Mouse (Mus musculus) midbrain, embryonic 13.5 days (tissue): ENCODE data around the gene Mapk8ip3. TPM values are rescaled to one million over a fixed set of nuclear protein-coding genes. Genes with fewer than 3 reads are reported as not detected.

Experiments
- ATAC-seq: fragments of 200-750 bp; cut with Nextera tagmentation; 2 replicates; pipeline ENCODE4 v1.8.0; 2017; ENCODE audit warnings: mild to moderate bottlenecking, moderate TSS enrichment, moderate library complexity
- H3K27ac ChIP-seq: fragments of 300-500 bp; sonication (generic); 2 replicates; pipeline ENCODE4 v1.5.1; 2015; ENCODE audit warnings: inconsistent platforms, mild to moderate bottlenecking, moderate library complexity
- H3K27me3 ChIP-seq: fragments of 300-500 bp; sonication (generic); 2 replicates; pipeline ENCODE4 v1.6.1; 2015; ENCODE audit warnings: mild to moderate bottlenecking, inconsistent platforms
- H3K36me3 ChIP-seq: fragments of 300-500 bp; sonication (generic); 2 replicates; pipeline ENCODE4 v1.6.1; 2015; ENCODE audit warnings: mild to moderate bottlenecking, inconsistent platforms
- H3K4me1 ChIP-seq: fragments of 300-500 bp; sonication (generic); replicated peaks from 2 replicates; pipeline ENCODE4 v1.6.1; 2015; ENCODE audit warnings: inconsistent platforms
- H3K4me2 ChIP-seq: fragments of 300-500 bp; sonication (generic); replicated peaks from 2 replicates; pipeline ENCODE4 v1.6.1; 2015; ENCODE audit warnings: moderate library complexity, mild to moderate bottlenecking, inconsistent platforms
- H3K4me3 ChIP-seq: fragments of 300-500 bp; sonication (generic); replicated peaks from 2 replicates; pipeline ENCODE4 v1.5.1; 2015; ENCODE audit warnings: mild to moderate bottlenecking, inconsistent platforms
- H3K9ac ChIP-seq: fragments of 300-500 bp; sonication (generic); replicated peaks from 2 replicates; pipeline ENCODE4 v1.6.1; 2015; ENCODE audit warnings: mild to moderate bottlenecking, inconsistent platforms
- H3K9me3 ChIP-seq: fragments of 300-500 bp; sonication (generic); 2 replicates; pipeline ENCODE4 v1.6.1; 2016; ENCODE audit warnings: mild to moderate bottlenecking, inconsistent platforms
- WGBS: fragments of 180-500 bp; shearing (Covaris S2); methylation state at CpG from one replicate; pipeline ENCODE4 v1.1.7; 2015; 5-methylcytosine and 5-hydroxymethylcytosine counted together
- polyA plus RNA-seq: library from polyadenylated mRNA; unstranded; fragments of >200 nt; fragmentation: Nextera tagmentation; extraction: Ambion mirVana; gene quantifications from 2 replicates; pipeline ENCODE4 v1.2.1, GENCODE M21; 2015

Mapk8ip3 gene
- polyA plus RNA-seq, 1 experiment from 2014 or later = 83.8 TPM

DNA sequence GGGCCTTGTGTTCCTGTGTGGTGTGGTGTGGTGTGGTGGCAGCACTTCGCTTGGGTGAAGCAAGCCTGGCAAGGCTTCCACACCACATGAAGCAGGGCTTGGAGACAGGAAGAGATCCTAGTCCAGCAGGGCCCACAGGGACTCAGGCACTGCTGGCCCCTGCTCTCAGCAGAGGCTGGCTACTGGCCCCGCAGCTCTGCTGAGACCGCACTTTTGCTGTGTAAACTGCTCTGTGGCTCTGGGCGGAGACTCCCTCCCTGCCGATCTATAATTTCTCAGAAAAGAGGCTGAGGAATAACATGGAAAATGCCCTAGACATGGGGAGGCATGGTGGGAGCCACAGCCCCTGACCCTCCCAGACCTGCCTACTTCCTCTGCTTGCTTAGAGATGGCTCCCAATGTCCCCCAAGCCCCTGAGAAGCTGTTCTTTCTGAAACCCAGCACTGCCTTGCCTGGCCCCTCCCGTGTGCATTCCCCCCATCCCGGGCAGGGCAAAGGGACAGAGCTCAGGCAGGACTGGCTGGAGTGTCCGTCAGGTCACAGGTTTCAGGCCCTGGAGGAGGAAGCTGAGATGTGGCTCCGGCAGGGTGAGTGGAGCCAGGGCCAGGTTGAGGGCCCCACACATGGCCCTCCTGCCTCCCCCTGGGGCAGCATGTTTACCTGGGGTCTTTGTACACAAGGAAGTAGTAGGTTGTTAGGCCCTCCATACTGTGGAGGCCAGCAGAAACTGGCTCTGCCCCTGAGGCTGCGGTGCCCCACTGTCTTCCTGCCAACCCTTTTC, 59.3 kb downstream of the Mapk8ip3 start:
- Histone ChIP-seq H3K27ac (no peak overlapping the region), H3K4me1 (no peaks in the 10 kb centered on the region), H3K4me2 (no peak overlapping the region), H3K36me3 (peaks cover 2% of the 10 kb centered on the region), H3K4me3 (no peak overlapping the region), H3K27me3 (no peaks in the 10 kb centered on the region), H3K9ac (no peak overlapping the region; the same call in 1 of the 2 replicates), H3K9me3 (no peaks in the 10 kb centered on the region)
- 76% methylated on average over 10 of the region's 10 CpGs for WGBS
- no peak for ATAC-seq

DNA sequence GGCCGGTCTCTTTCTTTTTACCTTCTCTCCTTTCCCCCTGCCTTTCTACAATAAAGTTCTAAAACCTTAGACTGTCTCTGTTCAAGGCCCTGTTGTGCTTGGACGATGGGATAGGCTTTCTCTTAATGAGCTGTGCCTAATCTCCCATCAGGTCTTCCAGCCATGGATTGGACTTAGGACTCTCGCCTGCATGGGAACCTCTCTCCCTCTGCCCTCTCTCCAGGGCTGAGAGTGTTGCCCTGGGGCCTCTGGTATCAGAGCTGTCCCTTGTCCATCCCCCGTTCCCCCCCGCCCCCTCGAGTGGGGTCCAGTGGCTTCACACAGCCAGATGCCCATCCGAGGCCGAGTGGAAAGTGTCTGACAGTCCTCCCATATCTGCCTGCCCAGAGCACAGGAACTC, 61.8 kb downstream of the Mapk8ip3 start:
- WGBS = 73% methylated on average over 8 of the region's 8 CpGs
- Histone ChIP-seq H3K9me3 (no peaks in the 10 kb centered on the region), H3K4me1 (no peaks in the 10 kb centered on the region), H3K27ac (no peak overlapping the region), H3K36me3 (no peaks in the 10 kb centered on the region), H3K27me3 (no peaks in the 10 kb centered on the region), H3K9ac (no peak overlapping the region), H3K4me2 (no peak overlapping the region), H3K4me3 (no peak overlapping the region)
- no peak for ATAC-seq

DNA sequence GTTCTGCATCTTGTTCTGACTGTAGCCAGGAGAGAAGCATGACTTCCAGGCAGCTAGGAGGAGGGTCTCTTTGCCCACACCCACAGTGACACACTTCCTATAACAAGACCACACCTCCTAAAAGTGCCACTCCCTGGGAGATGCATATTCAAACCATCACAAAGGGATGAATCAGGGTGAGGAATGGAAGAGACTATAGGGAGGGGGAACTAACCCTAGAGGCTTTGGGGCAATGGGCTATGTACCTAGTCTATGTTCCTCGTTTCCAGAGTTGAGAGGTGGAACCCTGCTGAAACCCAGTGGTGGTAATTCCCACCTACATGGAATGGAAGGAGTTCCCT, 62.4 kb downstream of the Mapk8ip3 start:
- ATAC-seq = no peak
- Histone ChIP-seq H3K9me3 (no peaks in the 10 kb centered on the region), H3K4me3 (no peak overlapping the region), H3K27ac (no peak overlapping the region), H3K4me1 (no peaks in the 10 kb centered on the region), H3K27me3 (no peaks in the 10 kb centered on the region), H3K4me2 (no peak overlapping the region), H3K36me3 (no peaks in the 10 kb centered on the region), H3K9ac (no peak overlapping the region)
- 42% methylated on average over 1 of the region's 1 CpGs for WGBS

DNA sequence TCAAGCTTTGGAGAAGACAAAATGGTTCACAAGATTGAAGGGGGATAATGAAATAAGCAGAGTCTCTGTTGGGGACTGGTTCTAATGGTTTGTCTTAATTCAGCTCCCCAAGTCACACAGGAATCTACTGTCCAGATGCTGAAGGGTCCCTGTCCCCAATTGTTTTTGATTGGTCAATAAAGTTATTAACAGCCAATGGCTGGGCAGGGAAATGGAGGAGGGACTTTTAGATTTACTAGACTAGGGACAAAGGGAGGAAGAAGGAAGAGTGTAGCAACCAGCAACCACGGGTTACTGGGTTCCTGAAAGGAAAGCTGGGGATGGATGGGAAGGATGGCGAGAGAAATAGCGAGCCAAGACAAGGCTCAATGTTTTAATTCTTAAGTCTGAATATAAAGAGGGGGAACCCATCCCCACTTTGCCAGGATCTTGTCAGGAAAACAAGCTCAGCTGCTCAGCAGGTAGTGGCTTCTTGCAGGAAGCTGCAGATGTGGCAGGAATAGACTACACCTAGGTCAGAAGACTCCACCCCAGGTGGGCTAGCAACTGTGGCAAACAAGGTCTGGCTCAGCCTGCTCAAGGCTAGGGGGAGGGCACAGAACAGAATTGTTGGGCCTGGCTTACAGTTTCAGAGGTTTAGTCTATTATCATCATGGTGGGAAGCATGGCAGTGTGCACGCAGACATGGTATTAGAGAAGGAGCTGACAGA, 62.9 kb downstream of the Mapk8ip3 start:
- H3K9me3 ChIP-seq = no peaks in the 10 kb centered on the region
- no peaks in the 10 kb centered on the region for H3K27me3 ChIP-seq
- no peak for ATAC-seq
- no peak overlapping the region for H3K4me2 ChIP-seq
- H3K36me3 ChIP-seq = no peaks in the 10 kb centered on the region
- no peaks in the 10 kb centered on the region for H3K4me1 ChIP-seq
- H3K9ac ChIP-seq = no peak overlapping the region
- H3K27ac ChIP-seq = no peak overlapping the region
- WGBS = 58% methylated on average over 4 of the region's 4 CpGs
- H3K4me3 ChIP-seq = no peak overlapping the region

DNA sequence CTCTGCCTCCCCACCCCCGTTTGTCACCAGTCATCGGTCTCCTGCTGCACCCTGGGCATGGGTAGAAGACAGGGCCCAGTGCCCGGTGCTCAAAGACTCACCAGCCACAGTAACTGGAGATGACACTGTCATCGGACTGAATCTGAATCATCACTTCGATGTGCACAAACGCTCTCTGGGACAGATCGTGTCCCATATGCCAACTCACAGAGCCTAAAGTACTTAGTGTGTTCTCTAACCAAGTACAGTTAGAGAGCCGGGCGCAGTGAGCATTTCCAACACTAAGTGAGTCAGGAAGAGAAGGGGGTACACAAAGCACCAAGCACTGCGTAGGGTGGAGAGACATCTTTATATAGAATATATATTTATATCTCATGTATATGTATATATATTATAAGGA, 68.9 kb downstream of the Mapk8ip3 start:
- ATAC-seq = no peak
- Histone ChIP-seq H3K27ac (no peak overlapping the region), H3K9ac (no peak overlapping the region)

DNA sequence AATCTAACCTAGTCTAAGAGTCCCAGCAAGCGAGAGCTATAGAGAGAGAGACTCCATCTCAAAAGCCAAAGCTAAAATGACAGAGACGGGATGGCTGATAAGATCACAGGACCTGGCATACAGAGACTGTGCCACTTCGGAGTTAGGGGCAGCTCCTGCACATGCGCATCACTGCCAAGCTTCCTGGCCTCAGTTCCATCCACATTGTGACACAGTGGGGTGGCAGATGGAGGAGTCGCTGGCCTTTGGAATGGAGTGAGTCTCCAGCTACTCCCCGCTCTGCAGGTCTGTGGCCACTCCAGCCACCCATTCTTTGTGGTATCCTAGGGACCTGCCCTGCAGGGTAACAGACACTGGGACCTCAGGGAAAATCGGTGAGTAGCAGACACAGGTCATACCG, 71.0 kb downstream of the Mapk8ip3 start, which contains the start of gene Igfals:
Gene Igfals (plus strand): TSS at position 222 of the 400 bp plus-strand sequence.
- no peak within 1 kb of the TSS for H3K4me2 ChIP-seq
- no peak within 1 kb of the TSS for H3K4me3 ChIP-seq
- peaks cover 50% of the 10 kb centered on the region for H3K36me3 ChIP-seq
- no peaks in the 10 kb centered on the region for H3K9me3 ChIP-seq
- H3K9ac ChIP-seq = no peak within 1 kb of the TSS
- H3K27me3 ChIP-seq = no peaks in the 10 kb centered on the region
- H3K4me1 ChIP-seq = no peaks in the 10 kb centered on the region
- no peak for ATAC-seq
- H3K27ac ChIP-seq = no peak within 1 kb of the TSS
- WGBS = 89% methylated on average over 8 of the region's 8 CpGs

More for the DNA sequence above, 68.9 kb downstream of the Mapk8ip3 start:
- no peaks in the 10 kb centered on the region for H3K4me1 ChIP-seq
- H3K4me2 ChIP-seq = no peak overlapping the region
- H3K9me3 ChIP-seq = no peaks in the 10 kb centered on the region
- WGBS = 92% methylated on average over 10 of the region's 10 CpGs
- H3K4me3 ChIP-seq = no peak overlapping the region
- H3K36me3 ChIP-seq = peaks cover 28% of the 10 kb centered on the region
- H3K27me3 ChIP-seq = no peaks in the 10 kb centered on the region

DNA sequence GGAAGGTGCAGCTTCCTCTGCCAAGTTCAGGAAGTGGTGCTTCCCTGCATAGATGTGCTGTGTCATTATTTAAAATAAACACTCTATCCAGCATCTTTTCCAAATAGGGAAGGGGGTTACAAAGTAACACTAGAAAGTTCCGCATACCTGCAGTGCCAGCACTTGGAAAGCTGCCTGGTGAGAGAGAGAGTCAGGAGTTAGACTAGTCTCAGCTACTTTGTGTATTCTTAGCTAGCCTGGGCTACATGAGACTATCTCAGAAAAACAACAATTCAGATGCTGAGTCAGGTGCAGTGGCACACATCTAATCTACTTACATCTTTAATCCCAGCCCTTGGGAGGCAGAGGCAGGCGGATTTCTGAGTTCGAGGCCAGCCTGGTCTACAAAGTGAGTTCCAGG, 75.0 kb downstream of the Mapk8ip3 start:
- H3K9me3 ChIP-seq = no peaks in the 10 kb centered on the region
- no peak overlapping the region for H3K4me3 ChIP-seq
- H3K9ac ChIP-seq = no peak overlapping the region
- 88% methylated on average over 3 of the region's 3 CpGs for WGBS
- peaks cover 80% of the 10 kb centered on the region for H3K36me3 ChIP-seq
- H3K4me2 ChIP-seq = no peak overlapping the region
- no peaks in the 10 kb centered on the region for H3K4me1 ChIP-seq
- ATAC-seq = no peak
- H3K27ac ChIP-seq = no peak overlapping the region
- H3K27me3 ChIP-seq = no peaks in the 10 kb centered on the region

DNA sequence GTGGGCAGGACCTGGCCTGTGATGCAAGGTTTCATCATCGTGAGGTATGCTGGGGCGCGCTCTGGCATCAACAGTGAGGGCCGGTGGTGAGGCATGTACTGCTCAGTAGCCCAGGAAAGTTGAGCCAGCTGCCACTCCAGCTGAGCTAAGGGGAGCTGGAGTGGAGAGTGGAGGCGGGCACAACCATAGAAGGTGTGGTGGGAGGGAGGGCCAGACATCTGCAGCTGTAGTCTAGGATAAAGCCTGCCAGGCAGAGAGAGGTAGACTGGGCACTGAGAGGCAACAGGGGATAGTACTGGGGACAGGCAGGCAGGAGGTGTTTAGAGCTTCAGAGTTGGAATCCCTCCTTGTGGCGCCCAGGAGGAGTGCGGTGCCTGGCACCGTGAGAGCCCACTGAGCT, 76.7 kb downstream of the Mapk8ip3 start:
- no peak for ATAC-seq
- Histone ChIP-seq H3K4me2 (no peak overlapping the region), H3K4me3 (no peak overlapping the region), H3K27ac (no peak overlapping the region), H3K9ac (no peak overlapping the region), H3K36me3 (peaks cover 83% of the 10 kb centered on the region), H3K9me3 (no peaks in the 10 kb centered on the region), H3K27me3 (no peaks in the 10 kb centered on the region), H3K4me1 (no peaks in the 10 kb centered on the region)
- WGBS = 96% methylated on average over 8 of the region's 8 CpGs

DNA sequence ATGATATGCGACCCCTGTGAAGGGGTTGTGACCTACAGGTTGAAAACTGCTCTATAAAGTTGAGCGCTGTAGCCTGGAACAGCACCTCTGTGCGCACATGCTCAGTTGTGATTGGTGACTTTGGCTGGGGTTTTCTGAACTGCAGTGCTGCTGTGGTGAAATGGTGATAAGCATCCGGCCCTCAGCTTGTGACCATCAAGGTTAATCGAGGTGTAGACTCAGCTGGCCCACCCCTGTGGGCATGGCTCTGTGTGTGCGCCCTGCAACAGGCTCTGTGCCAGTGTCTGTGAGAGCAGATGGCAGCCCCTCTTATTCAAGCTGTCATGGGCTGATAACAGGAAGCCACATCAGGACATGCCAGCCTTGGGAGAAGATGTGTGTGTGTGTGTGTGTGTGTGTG, 77.8 kb downstream of the Mapk8ip3 start:
- H3K4me3 ChIP-seq = no peak overlapping the region
- H3K27me3 ChIP-seq = no peaks in the 10 kb centered on the region
- no peak overlapping the region for H3K9ac ChIP-seq
- no peak for ATAC-seq
- whole genome bisulfite sequencing = 91% methylated on average over 6 of the region's 6 CpGs
- peaks cover 77% of the 10 kb centered on the region for H3K36me3 ChIP-seq
- H3K9me3 ChIP-seq = no peaks in the 10 kb centered on the region
- H3K27ac ChIP-seq = no peak overlapping the region
- no peaks in the 10 kb centered on the region for H3K4me1 ChIP-seq
- no peak overlapping the region for H3K4me2 ChIP-seq

DNA sequence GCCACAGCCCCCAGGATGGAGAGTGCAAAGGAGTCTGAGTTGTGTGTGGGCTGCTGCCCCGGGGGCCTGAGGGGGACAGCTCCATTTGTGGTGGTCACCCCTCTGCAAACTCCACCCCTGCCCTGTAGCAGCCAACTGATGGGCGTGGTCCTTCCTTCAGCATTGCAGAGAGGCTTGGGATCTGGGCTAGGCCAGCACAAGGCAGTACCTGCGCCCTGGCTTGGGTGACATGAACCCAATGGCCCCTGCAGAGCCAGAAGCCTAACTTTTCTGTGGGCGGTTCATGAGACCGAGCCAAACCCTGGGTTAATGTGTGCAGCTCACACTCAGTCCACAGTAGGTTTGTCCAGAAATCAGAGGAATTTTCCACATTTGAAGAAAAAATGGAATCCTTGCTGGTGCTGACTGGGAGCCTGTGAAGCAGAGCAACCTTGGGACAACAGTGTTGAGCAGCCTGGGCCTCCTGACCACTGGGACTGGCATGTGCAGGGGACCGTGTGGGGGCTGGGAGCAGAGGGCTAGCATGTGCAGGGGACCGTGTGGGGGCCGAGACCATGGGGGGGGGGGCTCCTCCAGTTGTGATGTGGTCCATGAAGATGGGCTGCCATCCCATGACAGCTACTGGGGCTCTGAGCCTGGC, 78.8 kb downstream of the Mapk8ip3 start:
- 86% methylated on average over 8 of the region's 8 CpGs for WGBS
- ATAC-seq = no peak
- H3K4me2 ChIP-seq = no peak overlapping the region
- peaks cover 78% of the 10 kb centered on the region for H3K36me3 ChIP-seq
- H3K9ac ChIP-seq = no peak overlapping the region
- H3K4me3 ChIP-seq = no peak overlapping the region
- no peak overlapping the region for H3K27ac ChIP-seq
- no peaks in the 10 kb centered on the region for H3K9me3 ChIP-seq
- H3K27me3 ChIP-seq = no peaks in the 10 kb centered on the region
- no peaks in the 10 kb centered on the region for H3K4me1 ChIP-seq

DNA sequence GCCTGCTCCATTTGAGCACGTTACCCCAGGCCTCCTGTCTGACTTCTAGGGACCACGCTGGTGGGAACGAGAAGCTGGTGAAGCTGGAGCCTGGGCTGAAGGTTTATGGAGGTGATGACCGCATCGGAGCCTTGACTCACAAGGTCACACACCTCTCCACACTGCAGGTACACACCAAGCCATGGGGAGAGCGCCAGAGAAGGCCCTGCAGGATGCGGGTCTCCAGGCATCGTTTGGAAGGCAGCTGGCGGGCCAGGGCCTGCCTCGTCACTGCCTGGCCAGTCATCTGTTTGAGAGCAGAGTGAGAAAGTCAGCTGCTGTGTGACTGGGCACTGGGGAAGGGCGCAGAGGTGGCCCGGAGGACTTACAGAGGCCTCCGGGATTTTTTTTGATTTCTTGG, 80.2 kb downstream of the Mapk8ip3 start:
- Histone ChIP-seq H3K9me3 (no peaks in the 10 kb centered on the region), H3K27me3 (peaks cover 3% of the 10 kb centered on the region), H3K27ac (no peak overlapping the region), H3K4me3 (no peak overlapping the region), H3K4me1 (peaks cover 3% of the 10 kb centered on the region; the same call in 1 of the 2 replicates), H3K9ac (no peak overlapping the region), H3K36me3 (peaks cover 69% of the 10 kb centered on the region), H3K4me2 (no peak overlapping the region)
- WGBS = 90% methylated on average over 13 of the region's 13 CpGs
- no peak for ATAC-seq

DNA sequence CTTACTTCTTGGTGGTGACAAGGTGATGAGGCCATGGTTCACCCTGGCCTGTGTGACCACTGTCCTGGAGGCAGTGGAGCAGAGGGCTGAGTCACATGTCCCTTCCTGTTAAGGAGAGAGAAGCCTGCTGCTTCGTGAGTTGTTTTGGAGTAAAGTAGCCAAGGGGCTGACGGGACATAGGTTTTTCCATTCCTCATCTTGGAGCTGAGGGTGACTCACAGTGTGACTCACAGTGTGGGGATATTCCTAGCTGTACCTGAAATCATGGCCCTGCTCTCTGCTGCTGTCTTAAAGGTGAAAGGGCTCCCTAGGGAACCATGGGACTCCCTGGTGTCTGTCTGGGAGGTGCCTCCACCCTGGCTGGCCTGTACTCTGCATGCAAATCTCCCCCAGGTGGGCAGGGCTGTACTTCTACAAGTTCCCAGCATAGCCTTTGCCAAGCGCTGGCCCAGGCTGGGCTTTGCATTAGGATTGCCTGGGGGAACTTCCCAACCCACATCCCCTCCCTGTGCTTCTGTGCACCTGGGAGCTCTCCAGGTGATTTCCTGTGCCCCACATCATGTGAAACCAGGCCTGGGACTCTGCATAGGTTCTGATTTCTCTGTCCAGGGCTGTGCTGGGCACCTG, 80.8 kb downstream of the Mapk8ip3 start:
- Histone ChIP-seq H3K27me3 (peaks cover 8% of the 10 kb centered on the region), H3K4me2 (no peak overlapping the region), H3K4me1 (peaks cover 9% of the 10 kb centered on the region), H3K9ac (no peak overlapping the region), H3K36me3 (peaks cover 63% of the 10 kb centered on the region), H3K4me3 (no peak overlapping the region), H3K9me3 (no peaks in the 10 kb centered on the region), H3K27ac (no peak overlapping the region)
- no peak for ATAC-seq
- 90% methylated on average over 3 of the region's 3 CpGs for WGBS
